Mouse (Mus musculus): Measurements from ENCODE around the gene Lman1l.

Lman1l gene

GRCm38 (mm10) chr9:57644944-57645893, 24.6 kb upstream of the Lman1l start:
- DNase-seq: peak; percentile 93

GRCm38 (mm10) chr9:57644442-57644943, 23.9 kb upstream of the Lman1l start:
- DNase-seq: no peak

GRCm38 (mm10) chr9:57643856-57644180, 23.2 kb upstream of the Lman1l start:
- no peak for DNase-seq

- DNase-seq: no peak
Observed at GRCm38 (mm10) chr9:57643169-57643855, 22.7 kb upstream of the Lman1l start.

- DNase-seq: no peak
Observed at GRCm38 (mm10) chr9:57641775-57642550, 21.4 kb upstream of the Lman1l start.

- DNase-seq: no peak
Observed at GRCm38 (mm10) chr9:57641022-57641421, 20.4 kb upstream of the Lman1l start.

- DNase-seq: no peak
Observed at GRCm38 (mm10) chr9:57640384-57640783, 19.8 kb upstream of the Lman1l start.

GRCm38 (mm10) chr9:57639661-57640328, 19.2 kb upstream of the Lman1l start:
- DNase-seq: no peak

- no peak for DNase-seq
Observed at GRCm38 (mm10) chr9:57638651-57639459, 18.3 kb upstream of the Lman1l start.

- no peak for DNase-seq
Observed at GRCm38 (mm10) chr9:57637741-57638322, 17.3 kb upstream of the Lman1l start.

- DNase-seq: no peak
Observed at GRCm38 (mm10) chr9:57637272-57637671, 16.7 kb upstream of the Lman1l start.

- DNase-seq: no peak
Observed at GRCm38 (mm10) chr9:57633481-57634024, 13.0 kb upstream of the Lman1l start.

- DNase-seq: peak; percentile 91
Observed at GRCm38 (mm10) chr9:57629118-57629874, 8.7 kb upstream of the Lman1l start.

GRCm38 (mm10) chr9:57628717-57629116, 8.1 kb upstream of the Lman1l start:
- DNase-seq: no peak

- DNase-seq: no peak
Observed at GRCm38 (mm10) chr9:57627892-57628291, 7.3 kb upstream of the Lman1l start.

- DNase-seq: no peak
Observed at GRCm38 (mm10) chr9:57627191-57627590, 6.6 kb upstream of the Lman1l start.

GRCm38 (mm10) chr9:57625674-57626500, 5.3 kb upstream of the Lman1l start:
- no peak for DNase-seq

GRCm38 (mm10) chr9:57624295-57624694, 3.7 kb upstream of the Lman1l start:
- DNase-seq: no peak

- DNase-seq: no peak
Observed at GRCm38 (mm10) chr9:57618854-57619253, 1.7 kb downstream of the Lman1l start.

Data from right cerebral cortex, postnatal 4 days (tissue).